Mouse (Mus musculus) urinary bladder, adult 18-20 months (tissue): ENCODE data around the gene Usp30.

Experiments used
- DNase-seq, 2 experiments: peaks; one replicate each; pipeline ENCODE4 v3.0.0; 2022; ENCODE audit warnings: low spot score in 2 of 2, mixed read lengths in 2 of 2

Gene Usp30

GRCm38 (mm10) chr5:114065161-114065560 is at the start of gene Usp30:
Usp30 (plus strand) TSS chr5:114065461.
- DNase-seq, result no peak

GRCm38 (mm10) chr5:114024390-114024789 is 40.9 kb upstream of the Usp30 start:
- no peak for DNase-seq

- no peak for DNase-seq
Measured at GRCm38 (mm10) chr5:114024885-114025284, 40.4 kb upstream of the Usp30 start.

GRCm38 (mm10) chr5:114027217-114027944 is 37.9 kb upstream of the Usp30 start:
- DNase-seq, result no peak

GRCm38 (mm10) chr5:114028111-114028510 is 37.1 kb upstream of the Usp30 start:
- DNase-seq, result no peak

- DNase-seq, result no peak
Measured at GRCm38 (mm10) chr5:114030652-114031051, 34.6 kb upstream of the Usp30 start.

- DNase-seq, result no peak
Measured at GRCm38 (mm10) chr5:114032161-114032763, 33.0 kb upstream of the Usp30 start.

- no peak for DNase-seq
Measured at GRCm38 (mm10) chr5:114034393-114034792, 30.9 kb upstream of the Usp30 start.

GRCm38 (mm10) chr5:114035111-114035510 is 30.1 kb upstream of the Usp30 start:
- DNase-seq, result no peak

GRCm38 (mm10) chr5:114040508-114040907 is 24.8 kb upstream of the Usp30 start:
- DNase-seq, result no peak

- DNase-seq, result no peak
Measured at GRCm38 (mm10) chr5:114040911-114041310, 24.4 kb upstream of the Usp30 start.

- peak in 1 of 2 experiments; percentile 16 for DNase-seq
Measured at GRCm38 (mm10) chr5:114041327-114041930, 23.8 kb upstream of the Usp30 start.

- no peak for DNase-seq
Measured at GRCm38 (mm10) chr5:114043800-114044199, 21.5 kb upstream of the Usp30 start.

GRCm38 (mm10) chr5:114045134-114045533 is 20.1 kb upstream of the Usp30 start:
- DNase-seq, result no peak

GRCm38 (mm10) chr5:114046151-114046550 is 19.1 kb upstream of the Usp30 start:
- no peak for DNase-seq

- no peak for DNase-seq
Measured at GRCm38 (mm10) chr5:114046604-114047003, 18.7 kb upstream of the Usp30 start.

GRCm38 (mm10) chr5:114047182-114047581 is 18.1 kb upstream of the Usp30 start:
- no peak for DNase-seq

GRCm38 (mm10) chr5:114048731-114049308 is 16.4 kb upstream of the Usp30 start:
- no peak for DNase-seq

- DNase-seq, result peak; percentile 10 to 34
Measured at GRCm38 (mm10) chr5:114052246-114052761, 13.0 kb upstream of the Usp30 start.

- no peak for DNase-seq
Measured at GRCm38 (mm10) chr5:114057129-114057731, 8.0 kb upstream of the Usp30 start.

- DNase-seq, result no peak
Measured at GRCm38 (mm10) chr5:114061675-114062074, 3.6 kb upstream of the Usp30 start.

GRCm38 (mm10) chr5:114063958-114064357 is 1.3 kb upstream of the Usp30 start:
- DNase-seq, result no peak
